10 mouse cellular contexts compared by ENCODE assay signal in genomic region chr2:68301811-68302542, GRCm38 (mm10).
DNase-seq lines count a peak whose midpoint lies in the region; ATAC-seq and TF ChIP-seq lines count a peak whose summit lies in the region.
"Had no signal": no experiment of that assay in that cellular context is flagged by ENCODE, and none has a peak within 500 bp of the region (broad histone marks: within the 10 kb centered on the region; RNA-seq: fewer than 3 reads in every experiment).

No protein-coding gene starts in this region.

- no peak for TF ChIP-seq CTCF in midbrain, postnatal 0 days (IDR thresholded peaks at IDR 0.05)

- H3K27me3 ChIP-seq in hindbrain, embryonic 14.5 days (ENCODE audit: control insufficient read depth, insufficient read depth, low read length), result no peaks in the 10 kb centered on the region
- H3K27me3 ChIP-seq in hindbrain, embryonic 11.5 days (ENCODE audit: control insufficient read depth, insufficient read depth, low read length), result no peaks in the 10 kb centered on the region
- H3K27me3 ChIP-seq in hindbrain, embryonic 15.5 days, result no peaks in the 10 kb centered on the region
- no peaks in the 10 kb centered on the region for H3K27me3 ChIP-seq in midbrain, postnatal 0 days (ENCODE audit: insufficient read depth, low read length)
- H3K27me3 ChIP-seq: embryonic facial prominence, embryonic 13.5 days had no signal

- DNase-seq in hindbrain, embryonic 14.5 days (ENCODE audit: low spot score), result no peak
- no peak for DNase-seq in hindbrain, embryonic 11.5 days (ENCODE audit: low spot score)
- DNase-seq in midbrain, postnatal 0 days (ENCODE audit: low spot score), result no peak
- no peak for DNase-seq in gastrocnemius, adult 8-10 months (ENCODE audit: low spot score in 2 of 2)
- no peak for DNase-seq in embryo, embryonic 10 days (ENCODE audit: low spot score)
- no peak for DNase-seq in testis, postnatal 10 days (ENCODE audit: low spot score)

- H3K4me2 ChIP-seq in hindbrain, embryonic 14.5 days (replicated peaks), result no peak overlapping the region
- H3K4me2 ChIP-seq in hindbrain, embryonic 11.5 days (replicated peaks; ENCODE audit: low read depth, low read length), result no peak overlapping the region
- H3K4me2 ChIP-seq in hindbrain, embryonic 15.5 days, result no peak overlapping the region
- H3K4me2 ChIP-seq in midbrain, postnatal 0 days (ENCODE audit: low read depth, low read length, poor library complexity, severe bottlenecking), result no peak overlapping the region
- H3K4me2 ChIP-seq: embryonic facial prominence, embryonic 13.5 days had no signal

- WGBS in hindbrain, embryonic 14.5 days, result 52% methylated on average over 4 of the region's 4 CpGs
- WGBS in hindbrain, embryonic 11.5 days, result 67% methylated on average over 4 of the region's 4 CpGs
- WGBS in hindbrain, embryonic 15.5 days, result 52% methylated on average over 4 of the region's 4 CpGs
- WGBS in midbrain, postnatal 0 days, result 57% methylated on average over 4 of the region's 4 CpGs

- peaks cover 15% of the 10 kb centered on the region for H3K36me3 ChIP-seq in hindbrain, embryonic 14.5 days (replicated peaks; ENCODE audit: control insufficient read depth, insufficient read depth)
- peaks cover 3% of the 10 kb centered on the region; the same call in 1 of the 2 replicates for H3K36me3 ChIP-seq in hindbrain, embryonic 11.5 days (ENCODE audit: control insufficient read depth, insufficient read depth, low read length)
- H3K36me3 ChIP-seq in hindbrain, embryonic 15.5 days, result peaks cover 18% of the 10 kb centered on the region; the same call in 1 of the 2 replicates
- peaks cover 3% of the 10 kb centered on the region; the same call in 1 of the 2 replicates for H3K36me3 ChIP-seq in midbrain, postnatal 0 days (ENCODE audit: insufficient read depth, low read length)

- peaks cover 11% of the 10 kb centered on the region; the same call in 1 of the 2 replicates for H3K4me1 ChIP-seq in hindbrain, embryonic 14.5 days (replicated peaks; ENCODE audit: control insufficient read depth, insufficient read depth, low read length)
- no peaks in the 10 kb centered on the region for H3K4me1 ChIP-seq in hindbrain, embryonic 11.5 days (replicated peaks; ENCODE audit: control insufficient read depth, insufficient read depth, low read length)
- peaks cover 10% of the 10 kb centered on the region for H3K4me1 ChIP-seq in hindbrain, embryonic 15.5 days (replicated peaks)
- H3K4me1 ChIP-seq in midbrain, postnatal 0 days (ENCODE audit: insufficient read depth, low read length), result peaks cover 3% of the 10 kb centered on the region; the same call in 1 of the 2 replicates
- H3K4me1 ChIP-seq: embryonic facial prominence, embryonic 13.5 days had no signal

- no peak overlapping the region for H3K4me3 ChIP-seq in hindbrain, embryonic 14.5 days (replicated peaks; ENCODE audit: low read length)
- no peak overlapping the region for H3K4me3 ChIP-seq in hindbrain, embryonic 11.5 days (ENCODE audit: low read depth, low read length)
- H3K4me3 ChIP-seq in hindbrain, embryonic 15.5 days, result no peak overlapping the region
- H3K4me3 ChIP-seq in midbrain, postnatal 0 days (ENCODE audit: low read depth, low read length), result no peak overlapping the region
- H3K4me3 ChIP-seq: embryonic facial prominence, embryonic 13.5 days had no signal

- H3K9me3 ChIP-seq in hindbrain, embryonic 14.5 days (ENCODE audit: control insufficient read depth, low read length), result no peaks in the 10 kb centered on the region
- H3K9me3 ChIP-seq in hindbrain, embryonic 11.5 days (ENCODE audit: control insufficient read depth, low read length), result no peaks in the 10 kb centered on the region
- H3K9me3 ChIP-seq in hindbrain, embryonic 15.5 days, result no peaks in the 10 kb centered on the region
- H3K9me3 ChIP-seq in midbrain, postnatal 0 days (ENCODE audit: low read length), result no peaks in the 10 kb centered on the region
- H3K9me3 ChIP-seq: embryonic facial prominence, embryonic 13.5 days had no signal

- ATAC-seq in hindbrain, embryonic 14.5 days (ENCODE audit: low FRiP score), result peak; percentile 37; the same call in 1 of the 2 replicates
- ATAC-seq in hindbrain, embryonic 11.5 days (ENCODE audit: low FRiP score), result no peak
- ATAC-seq in activated CD4-positive, CD25-positive, alpha-beta regulatory T cell, adult 4 months, result peak; percentile 81
- no peak for ATAC-seq in hindbrain, embryonic 15.5 days (ENCODE audit: low FRiP score, low read depth)
- peak; percentile 20; the same call in 1 of the 2 replicates for ATAC-seq in midbrain, postnatal 0 days (ENCODE audit: low FRiP score)

- H3K27ac ChIP-seq in hindbrain, embryonic 14.5 days, result no peak overlapping the region; the same call in 1 of the 2 replicates
- H3K27ac ChIP-seq in hindbrain, embryonic 11.5 days (ENCODE audit: low read depth, low read length), result no peak overlapping the region
- H3K27ac ChIP-seq in hindbrain, embryonic 15.5 days (replicated peaks), result peak overlapping the region; percentile 40; the same call in 1 of the 2 replicates
- H3K27ac ChIP-seq in midbrain, postnatal 0 days (ENCODE audit: low read depth, low read length), result no peak overlapping the region
- H3K27ac ChIP-seq: embryonic facial prominence, embryonic 13.5 days; macrophage had no signal

- H3K9ac ChIP-seq in hindbrain, embryonic 14.5 days, result no peak overlapping the region
- no peak overlapping the region for H3K9ac ChIP-seq in hindbrain, embryonic 11.5 days (ENCODE audit: low read depth, low read length)
- no peak overlapping the region for H3K9ac ChIP-seq in hindbrain, embryonic 15.5 days
- no peak overlapping the region for H3K9ac ChIP-seq in midbrain, postnatal 0 days (replicated peaks; ENCODE audit: low read length, poor library complexity, severe bottlenecking)
- H3K9ac ChIP-seq: embryonic facial prominence, embryonic 13.5 days had no signal

Comparison
In these comparisons a context has a peak if more than half of its experiments do, and no peak if none do; other contexts are left out.
1. ATAC-seq: peak in hindbrain, embryonic 14.5 days (single experiment), activated CD4-positive, CD25-positive, alpha-beta regulatory T cell, adult 4 months (single experiment) and midbrain, postnatal 0 days (single experiment); none in hindbrain, embryonic 11.5 days (single experiment) and hindbrain, embryonic 15.5 days (single experiment).